Mouse (Mus musculus) ES-Bruce4 (cell line): ENCODE measurements around the gene Ms4a6d.

Experiments
- CTCF ChIP-seq: IDR thresholded peaks from one replicate; pipeline ENCODE4 v1.8.1; 2011; ENCODE audit warnings: low read depth, low read length
- EP300 ChIP-seq: IDR thresholded peaks from 2 replicates; pipeline ENCODE4 v1.6.1; 2011; ENCODE audit warnings: low read depth, low read length; ENCODE audit not compliant: insufficient read depth
- POLR2A ChIP-seq: IDR thresholded peaks from one replicate; pipeline ENCODE4 v1.8.1; 2011; ENCODE audit warnings: low read length; ENCODE audit not compliant: insufficient read depth

DNA sequence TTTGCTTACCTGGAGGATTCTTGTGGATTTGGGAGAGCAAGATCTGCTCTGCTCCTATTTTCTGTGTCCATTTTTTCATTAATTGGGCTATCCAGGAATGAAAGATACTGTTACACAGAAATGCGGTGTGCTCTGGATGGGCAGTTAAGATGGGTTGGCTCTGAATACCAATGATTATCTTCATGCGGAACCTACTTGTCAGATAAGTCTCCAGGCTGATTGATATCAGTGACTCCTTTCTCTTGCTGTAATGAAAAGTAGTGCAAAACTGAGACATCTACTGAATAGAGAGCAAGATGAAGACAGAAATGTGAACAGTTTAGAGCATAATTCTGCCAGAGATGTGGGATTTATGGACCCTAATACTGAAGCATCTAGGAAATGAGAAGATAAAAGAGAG, 18.9 kb upstream of the Ms4a6d start, which contains the start of gene Ms4a2:
- TF ChIP-seq EP300 (no peak), CTCF (no peak), POLR2A (no peak)
